Mouse (Mus musculus) splenic B cell, adult 2 months (primary cell): ENCODE data around the gene Ccnb1ip1.

Source experiments
- DNase-seq: peaks from one replicate; pipeline ENCODE4 v3.0.0-alpha.2; 2011; ENCODE audit warnings: low read depth, low spot score
- H3K27me3 ChIP-seq: 2 replicates; pipeline ENCODE4 v1.6.1; 2012; ENCODE audit warnings: mild to moderate bottlenecking, low read length, moderate library complexity, mixed read lengths; ENCODE audit not compliant: control insufficient read depth, poor library complexity, insufficient read depth, severe bottlenecking
- H3K36me3 ChIP-seq: 2 replicates; pipeline ENCODE4 v1.6.1; 2012; ENCODE audit warnings: mild to moderate bottlenecking, low read length, moderate library complexity, mixed read lengths; ENCODE audit not compliant: control insufficient read depth, poor library complexity, insufficient read depth, severe bottlenecking

The Ccnb1ip1 gene

DNA sequence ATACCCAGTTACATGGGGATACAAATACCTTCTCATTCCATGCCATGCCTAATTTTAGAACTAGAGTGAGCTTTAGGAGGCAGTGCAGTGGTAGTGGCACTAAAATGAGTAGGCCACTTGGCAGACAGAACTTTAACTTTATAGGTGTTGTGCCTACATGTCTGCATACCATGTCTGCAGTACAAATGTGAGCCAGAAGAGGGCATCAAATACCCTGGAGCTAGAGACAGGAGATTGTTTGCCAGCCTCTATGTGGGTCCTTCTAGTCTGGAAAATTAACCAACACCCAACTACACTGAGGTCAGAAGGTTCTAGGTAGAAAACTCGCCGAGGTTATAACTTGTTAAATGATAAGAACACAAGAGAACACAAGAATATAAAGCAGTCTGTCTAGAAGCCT, 9.0 kb downstream of the Ccnb1ip1 start:
- Histone ChIP-seq H3K36me3 (no peaks in the 10 kb centered on the region), H3K27me3 (no peaks in the 10 kb centered on the region)
- DNase-seq: peak; percentile 68

DNA sequence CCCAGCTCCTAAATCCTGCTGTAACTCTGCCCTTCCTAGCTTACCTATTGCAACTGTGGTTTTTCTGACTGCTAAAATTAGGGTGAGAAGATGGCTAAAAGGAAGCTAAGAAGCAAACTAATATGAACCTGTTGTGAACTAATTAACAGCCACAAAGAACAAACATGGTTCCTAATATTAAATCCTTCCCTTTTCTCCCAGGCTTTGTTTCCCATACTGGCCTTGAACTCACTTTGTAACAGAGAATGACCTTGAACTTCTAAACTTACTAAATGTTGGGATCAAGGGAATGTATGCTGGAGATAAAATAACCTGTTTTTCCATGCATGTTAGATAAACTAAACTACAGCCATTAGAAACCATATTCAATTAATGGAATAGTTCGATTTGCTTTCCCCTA, 11.1 kb downstream of the Ccnb1ip1 start:
- DNase-seq: no peak
- Histone ChIP-seq H3K27me3 (peaks cover 1% of the 10 kb centered on the region; the same call in 1 of the 2 replicates), H3K36me3 (no peaks in the 10 kb centered on the region)

DNA sequence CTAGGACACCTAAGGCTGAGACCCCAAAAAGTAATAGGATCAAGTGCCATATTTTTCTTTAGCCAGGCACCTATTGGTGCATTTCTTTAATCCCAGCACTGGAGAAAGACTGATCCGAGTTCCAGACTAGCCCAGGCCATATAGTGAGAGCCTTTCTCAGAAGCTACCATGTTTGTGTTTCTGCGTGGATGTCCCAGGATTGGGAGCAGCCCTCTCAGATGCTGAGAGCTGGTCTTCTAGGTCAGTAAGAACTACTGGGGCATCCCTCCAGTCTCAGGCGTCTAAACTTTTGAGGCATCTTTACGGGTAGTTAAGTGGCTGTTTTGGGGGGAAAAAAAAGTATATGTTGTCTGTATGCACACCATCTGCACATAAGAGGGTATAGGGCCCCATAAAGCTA, 11.6 kb downstream of the Ccnb1ip1 start:
- peaks cover 1% of the 10 kb centered on the region; the same call in 1 of the 2 replicates for H3K27me3 ChIP-seq
- H3K36me3 ChIP-seq: no peaks in the 10 kb centered on the region
- DNase-seq: no peak

DNA sequence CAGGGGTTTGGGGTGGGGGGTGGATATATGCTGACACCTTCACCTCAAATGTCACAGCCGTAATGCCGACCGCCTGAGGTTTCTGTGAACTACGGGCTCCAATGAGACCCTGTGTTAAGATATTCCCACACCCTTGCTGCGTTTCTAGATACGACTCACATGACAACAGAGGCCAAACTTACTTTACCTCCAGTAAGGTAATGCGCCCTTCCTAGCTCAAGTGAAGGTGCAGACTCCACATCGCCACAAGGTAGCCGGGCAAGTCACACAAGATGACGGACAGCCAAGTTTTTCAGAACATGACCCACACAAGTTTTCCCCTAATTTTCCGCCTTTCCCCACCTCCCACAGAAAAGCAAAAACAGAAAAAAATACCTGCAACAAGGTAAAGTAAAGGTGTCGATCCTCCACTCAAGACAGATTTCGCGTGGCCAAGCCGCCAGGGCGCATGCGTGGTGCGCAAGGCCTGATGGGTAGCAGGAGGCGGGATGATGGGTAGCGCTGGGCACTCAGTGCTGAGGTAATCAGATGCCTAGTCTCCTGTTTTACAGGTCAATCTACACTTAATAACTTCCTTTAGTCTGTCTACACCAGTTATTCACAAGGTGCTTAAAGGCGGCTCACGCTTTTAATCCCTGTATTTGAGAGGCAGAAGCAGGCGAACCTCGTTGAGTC, 12.1 kb downstream of the Ccnb1ip1 start:
- H3K27me3 ChIP-seq: peaks cover 1% of the 10 kb centered on the region; the same call in 1 of the 2 replicates
- no peak for DNase-seq
- H3K36me3 ChIP-seq: no peaks in the 10 kb centered on the region

DNA sequence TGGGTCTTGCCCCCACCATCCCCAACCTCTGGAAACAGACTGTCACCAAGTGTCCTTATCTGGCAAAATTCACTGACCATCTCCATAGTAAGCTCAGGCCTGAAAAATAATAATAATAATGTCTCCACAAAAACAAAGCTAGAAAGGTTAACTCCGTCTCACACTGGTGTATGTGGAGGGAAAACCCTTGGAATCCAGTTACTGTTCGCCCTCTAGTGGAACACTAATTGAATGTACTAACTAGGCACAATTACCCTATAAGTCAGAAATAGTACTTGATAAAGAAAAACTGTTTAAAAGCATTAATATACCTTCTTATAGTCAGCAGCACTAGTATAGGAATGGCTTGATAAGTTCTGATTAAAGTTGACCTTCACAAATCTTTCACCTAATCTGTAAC, 19.4 kb downstream of the Ccnb1ip1 start:
- Histone ChIP-seq H3K36me3 (no peaks in the 10 kb centered on the region), H3K27me3 (peaks cover 1% of the 10 kb centered on the region; the same call in 1 of the 2 replicates)
- peak; percentile 31 for DNase-seq

DNA sequence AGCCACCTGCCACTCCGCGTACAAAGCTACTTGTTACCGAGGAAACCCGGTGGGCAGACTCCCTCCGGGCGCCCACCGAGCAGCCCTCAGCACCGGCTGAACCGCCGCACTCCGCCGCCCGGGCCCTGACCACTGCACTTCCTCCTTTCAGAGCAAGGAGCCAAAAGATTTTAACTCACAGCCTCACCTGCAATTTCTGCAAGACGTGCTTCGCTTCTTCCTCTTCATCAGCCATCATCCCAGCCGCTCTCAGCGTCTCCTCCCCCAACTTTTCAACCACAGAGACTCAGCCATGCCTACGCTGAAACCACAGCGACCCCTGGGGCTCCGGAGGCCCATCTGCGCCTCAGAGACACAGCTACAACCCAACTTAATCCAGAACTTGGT, 22.3 kb downstream of the Ccnb1ip1 start, which contains the start of gene Ttc5:
Gene Ttc5, minus strand, starts transcription at position 269 of the 387 bp plus-strand sequence.
- H3K36me3 ChIP-seq: no peaks in the 10 kb centered on the region; the same call in 1 of the 2 replicates
- peak; percentile 96 for DNase-seq
- no peaks in the 10 kb centered on the region for H3K27me3 ChIP-seq

DNA sequence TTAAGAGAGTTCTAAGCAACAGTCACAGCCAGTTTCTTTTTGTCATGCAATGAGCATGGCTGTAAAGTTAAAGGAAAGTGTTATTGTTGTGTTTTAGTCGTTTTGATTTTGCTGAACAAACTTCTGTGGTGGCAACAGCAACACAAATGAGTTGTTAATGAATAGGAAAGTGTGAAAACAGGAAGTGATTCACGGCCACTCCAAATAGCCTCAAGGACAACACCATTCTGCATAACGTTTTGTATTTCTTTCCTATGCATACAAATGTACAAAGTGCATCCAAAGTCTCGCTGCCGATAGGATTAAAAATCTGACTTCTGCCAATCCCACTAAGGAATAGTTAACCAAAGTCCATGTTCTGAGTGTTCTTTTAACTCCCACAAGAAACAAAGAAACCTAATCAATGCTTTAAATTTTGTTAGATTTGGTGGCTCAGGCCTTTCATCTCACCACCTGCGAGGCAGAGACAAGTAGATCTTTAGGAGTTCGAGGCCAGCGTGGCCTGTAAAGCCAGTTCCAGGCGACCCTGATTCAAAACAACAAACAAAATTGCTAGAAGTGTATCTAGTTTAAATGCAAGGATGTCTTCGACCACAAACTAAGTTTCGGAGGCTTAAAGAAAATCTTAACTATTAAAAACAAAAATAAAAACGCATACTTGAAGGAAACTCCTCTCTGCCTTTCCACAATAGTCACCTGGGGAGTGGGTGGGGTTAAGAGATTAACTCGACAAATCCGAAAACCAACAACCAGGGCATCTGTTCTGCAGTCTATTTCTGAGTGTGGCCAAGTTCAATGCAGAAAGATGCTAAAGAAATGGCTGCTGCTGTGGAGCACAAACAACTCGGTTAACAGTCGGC, 22.9 kb downstream of the Ccnb1ip1 start:
- Histone ChIP-seq H3K27me3 (no peaks in the 10 kb centered on the region), H3K36me3 (peaks cover 2% of the 10 kb centered on the region; the same call in 1 of the 2 replicates)
- DNase-seq: peak; percentile 39

DNA sequence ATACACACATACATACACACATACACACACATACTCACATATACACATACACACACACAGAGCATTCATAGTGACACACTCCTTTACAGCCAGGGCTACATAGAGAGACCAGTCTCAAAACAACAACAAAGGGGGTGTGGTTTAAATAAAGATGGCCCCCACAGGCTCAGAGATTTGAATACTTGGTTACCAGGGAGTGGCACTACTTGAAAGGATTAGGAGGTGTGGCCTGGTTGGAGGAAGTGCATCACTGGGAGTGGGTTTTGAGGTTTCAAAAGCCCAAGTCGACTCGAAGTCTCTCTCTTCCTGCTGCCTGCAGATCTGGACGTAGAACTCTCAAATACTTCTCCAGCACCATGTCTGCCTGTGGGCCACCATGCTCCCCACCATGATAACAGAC, 25.4 kb downstream of the Ccnb1ip1 start:
- H3K27me3 ChIP-seq: no peaks in the 10 kb centered on the region
- no peak for DNase-seq
- peaks cover 4% of the 10 kb centered on the region; the same call in 1 of the 2 replicates for H3K36me3 ChIP-seq

DNA sequence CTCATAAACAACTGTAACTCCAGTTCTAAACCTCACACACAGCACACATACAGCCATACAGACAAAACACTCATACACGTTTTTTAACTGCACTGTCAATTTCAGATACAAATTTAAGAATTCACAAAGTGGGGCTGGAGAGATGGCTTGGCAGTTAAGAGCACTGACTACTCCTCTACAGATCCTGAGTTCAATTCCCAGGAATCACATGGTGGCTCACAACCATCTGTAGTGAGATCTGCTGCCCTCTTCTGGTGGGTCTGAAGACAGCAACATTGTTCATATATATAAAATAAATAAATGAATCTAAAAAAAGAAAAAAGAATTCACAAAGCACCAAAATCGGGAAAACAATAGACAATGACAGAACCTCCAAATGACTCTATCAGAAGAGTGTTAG, 36.2 kb downstream of the Ccnb1ip1 start:
- H3K36me3 ChIP-seq: peaks cover 28% of the 10 kb centered on the region
- no peaks in the 10 kb centered on the region for H3K27me3 ChIP-seq
- peak; percentile 37 for DNase-seq

DNA sequence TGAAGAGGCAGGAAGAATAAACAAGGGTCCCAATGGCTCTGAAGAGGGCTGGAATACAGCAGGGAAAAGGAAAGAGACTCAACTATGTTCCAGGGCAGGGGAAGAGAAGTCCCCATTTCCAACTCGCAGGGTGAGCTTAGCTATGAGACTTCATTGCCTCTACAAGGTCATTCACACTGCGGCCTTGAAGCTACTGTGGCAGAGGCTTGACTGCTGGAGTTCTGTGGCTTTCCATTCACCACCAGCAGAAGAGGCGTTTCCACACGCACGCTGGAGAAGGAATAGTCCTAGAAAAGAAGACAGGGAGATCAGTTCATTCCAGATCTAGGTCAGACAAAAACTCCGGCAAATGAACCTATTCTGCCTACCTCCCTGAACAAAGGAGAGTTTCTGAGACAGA, 41.8 kb downstream of the Ccnb1ip1 start:
- DNase-seq: no peak
- H3K36me3 ChIP-seq: peaks cover 13% of the 10 kb centered on the region
- no peaks in the 10 kb centered on the region for H3K27me3 ChIP-seq

DNA sequence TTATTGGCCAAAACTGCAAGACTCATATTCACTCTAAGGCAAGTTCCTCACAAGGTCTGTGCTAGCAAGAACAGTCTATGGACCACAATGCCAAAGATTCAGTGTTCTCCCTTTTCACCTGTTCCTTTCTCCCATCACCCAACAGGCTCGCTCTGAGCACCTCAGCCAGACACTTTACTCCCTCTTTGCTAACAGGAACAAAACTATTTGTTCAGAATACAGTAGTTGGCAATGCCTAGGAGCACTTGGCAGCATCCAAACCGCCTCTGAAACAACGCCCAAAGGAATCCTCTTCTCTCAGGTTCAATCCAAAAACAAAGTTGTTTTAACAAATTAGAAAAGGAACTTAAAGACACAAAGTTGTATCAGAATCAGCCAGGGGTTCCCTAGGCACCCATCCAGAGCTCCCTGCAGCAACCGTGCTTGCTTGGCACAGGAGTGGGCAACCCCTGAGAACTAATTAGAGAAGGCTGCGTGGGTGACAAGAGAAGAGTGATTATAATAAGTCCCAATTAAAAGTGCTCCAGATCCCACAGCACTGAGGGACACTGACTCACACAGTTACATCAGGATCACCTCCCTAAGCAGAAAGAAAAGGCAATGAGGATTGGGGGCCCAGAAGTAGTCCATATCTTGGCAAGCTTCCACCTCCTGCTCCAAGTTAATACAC, 49.0 kb downstream of the Ccnb1ip1 start:
- no peaks in the 10 kb centered on the region for H3K27me3 ChIP-seq
- H3K36me3 ChIP-seq: no peaks in the 10 kb centered on the region
- no peak for DNase-seq

DNA sequence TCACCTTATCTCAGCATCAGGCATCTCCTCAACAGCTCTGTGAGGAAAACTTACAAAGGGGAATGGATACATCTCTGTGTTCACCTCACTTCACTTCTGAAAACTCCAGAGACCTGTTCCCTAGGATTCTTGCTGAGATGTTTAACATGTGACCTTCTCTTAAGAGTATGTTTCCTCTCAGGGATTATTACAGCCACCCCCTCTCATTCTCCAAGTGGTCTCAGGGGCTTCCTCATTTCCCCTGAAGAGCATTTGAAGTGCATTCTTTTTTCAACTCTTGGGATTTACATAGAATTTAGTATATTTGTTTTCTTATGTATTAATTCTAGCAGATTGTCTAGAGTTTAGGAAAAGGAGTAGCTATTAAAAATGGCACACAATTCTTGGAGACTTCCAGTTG, 62.5 kb downstream of the Ccnb1ip1 start, which contains the start of gene Olfr749:
Gene Olfr749, minus strand, starts transcription at position 101 of the 400 bp plus-strand sequence.
- Histone ChIP-seq H3K36me3 (no peaks in the 10 kb centered on the region), H3K27me3 (no peaks in the 10 kb centered on the region; the same call in 1 of the 2 replicates)
- no peak for DNase-seq

DNA sequence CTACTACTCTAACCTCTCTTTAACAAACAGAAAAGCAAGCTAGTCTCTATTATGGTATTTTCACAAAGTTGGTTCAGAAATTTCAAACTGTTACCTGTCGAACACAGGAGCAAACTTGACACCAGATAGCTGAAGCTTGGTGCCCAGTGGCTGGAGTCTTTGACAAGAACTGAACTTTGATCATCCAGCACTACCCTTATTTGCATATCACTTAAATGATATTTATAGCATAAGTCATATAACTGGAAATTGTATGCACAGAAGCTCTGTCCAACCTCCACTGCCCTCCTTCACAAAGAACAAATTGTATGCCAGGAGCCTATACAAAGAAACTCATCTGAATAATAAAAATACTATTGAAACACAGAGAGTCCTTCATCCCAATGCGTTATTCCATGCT, 65.9 kb downstream of the Ccnb1ip1 start:
- H3K27me3 ChIP-seq: no peaks in the 10 kb centered on the region
- H3K36me3 ChIP-seq: no peaks in the 10 kb centered on the region
- no peak for DNase-seq

DNA sequence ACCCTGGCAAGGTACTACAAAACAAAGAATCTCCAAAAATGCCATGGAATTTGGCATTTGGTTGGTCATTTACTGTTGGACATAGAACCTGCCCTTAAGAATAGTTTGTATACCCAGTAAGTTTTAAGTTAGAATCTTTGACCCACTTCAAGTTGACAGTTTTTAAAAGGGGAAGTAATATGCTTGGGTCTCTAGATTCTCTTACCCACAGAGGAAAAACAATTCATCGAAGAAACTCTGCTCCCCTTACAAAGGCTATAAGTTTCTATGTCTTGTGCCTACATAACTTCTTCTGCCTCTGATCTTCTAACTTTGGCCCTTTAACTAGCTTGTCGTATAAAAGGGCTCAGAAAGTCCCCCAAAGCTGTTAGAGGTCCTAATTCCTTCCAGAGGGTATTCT, 67.2 kb downstream of the Ccnb1ip1 start:
- H3K27me3 ChIP-seq: no peaks in the 10 kb centered on the region
- no peak for DNase-seq
- H3K36me3 ChIP-seq: no peaks in the 10 kb centered on the region
